Mouse (Mus musculus) telencephalon, adult 2 months (tissue): ENCODE results near the gene Npy4r.

Experiments
- DNase-seq: peaks from one replicate; pipeline ENCODE4 v3.0.0-alpha.2; 2011; ENCODE audit warnings: low read depth, low spot score

Npy4r gene

GRCm38 (mm10) chr14:34120016-34120910 is 32.0 kb downstream of the Npy4r start:
- no peak for DNase-seq

GRCm38 (mm10) chr14:34119046-34119723 is 33.1 kb downstream of the Npy4r start:
- no peak for DNase-seq

DNA sequence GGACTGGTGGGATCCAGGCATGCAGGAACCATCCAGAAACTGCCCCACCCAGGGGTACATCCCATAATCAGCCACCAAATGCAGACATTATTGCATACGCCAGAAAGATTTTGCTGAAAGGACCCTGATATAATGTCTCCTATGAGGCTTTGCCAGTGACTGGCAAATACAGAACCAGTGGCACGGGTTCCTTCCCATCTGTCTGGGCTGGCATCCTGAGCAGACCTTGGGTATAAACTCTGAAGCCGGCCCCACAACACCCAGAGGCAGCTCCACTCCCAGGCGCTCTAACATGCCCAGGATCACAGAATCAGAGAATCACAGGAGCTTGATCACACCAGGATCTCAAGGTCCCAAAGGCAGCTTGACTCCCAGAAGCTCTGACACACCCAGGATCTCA is 38.0 kb downstream of the Npy4r start:
- no peak for DNase-seq

DNA sequence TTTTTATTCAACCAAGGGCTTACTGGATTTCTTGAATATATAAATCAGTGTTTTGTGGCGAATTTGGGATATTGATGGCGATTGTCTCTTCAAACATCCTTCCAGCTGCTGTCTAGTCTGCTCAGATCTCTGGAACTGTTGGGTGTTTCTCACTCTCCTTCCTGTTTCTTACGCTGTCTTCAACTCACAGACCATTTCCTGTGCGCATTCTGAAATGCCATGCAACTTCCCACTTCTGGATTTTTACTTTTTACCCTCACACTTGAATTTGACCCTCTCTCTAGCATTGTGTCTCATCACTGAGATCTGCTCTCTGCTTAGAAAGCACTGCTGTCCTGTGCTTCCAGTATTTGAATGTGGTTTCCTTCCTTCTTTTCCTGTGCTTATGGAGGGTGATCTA is 44.7 kb downstream of the Npy4r start:
- no peak for DNase-seq

- no peak for DNase-seq
Measured at GRCm38 (mm10) chr14:34106389-34107062, 45.8 kb downstream of the Npy4r start.

DNA sequence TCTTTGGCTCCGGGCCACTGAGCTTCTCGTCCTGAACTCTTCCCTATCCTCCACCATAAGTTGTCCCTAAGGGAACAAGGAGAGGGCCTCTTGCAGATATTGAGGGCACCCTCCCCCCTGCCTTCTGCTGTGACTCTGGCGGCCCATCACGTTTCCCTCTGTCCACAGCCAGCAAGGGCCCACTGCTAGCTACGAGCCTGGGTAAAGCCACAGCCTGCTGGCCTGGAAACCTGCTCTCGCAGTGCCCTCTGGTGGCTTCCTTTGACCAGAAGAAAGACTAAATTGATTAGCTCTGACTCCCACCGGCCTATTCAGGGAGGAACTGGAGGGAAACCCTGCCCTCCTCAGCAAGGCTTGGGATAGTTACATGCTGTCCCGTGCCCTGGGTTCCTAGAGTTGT is 47.4 kb downstream of the Npy4r start:
- peak; percentile 2 for DNase-seq

GRCm38 (mm10) chr14:34103855-34104254 is 48.4 kb downstream of the Npy4r start:
- no peak for DNase-seq

DNA sequence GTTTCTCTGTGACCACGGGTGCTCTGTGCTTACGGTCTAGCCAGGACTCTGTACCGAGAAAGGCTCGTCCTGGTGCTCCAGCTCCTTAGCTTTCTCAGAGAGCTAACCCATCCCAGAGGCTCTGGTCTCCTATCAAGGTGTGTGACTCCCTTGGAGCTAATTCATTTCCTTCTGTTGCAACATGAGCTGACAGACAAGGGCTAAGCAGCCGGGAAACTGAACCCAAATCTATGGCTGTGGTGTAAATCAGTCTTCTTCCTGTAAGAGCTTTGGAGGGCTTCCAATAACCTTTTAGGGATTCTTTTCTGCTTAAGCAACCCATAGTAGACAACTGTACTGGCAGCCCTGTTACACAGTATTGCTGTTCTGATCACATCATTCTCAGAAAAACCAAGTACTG is 49.7 kb downstream of the Npy4r start, which contains the start of gene A630023A22Rik:
TSS of gene A630023A22Rik (minus strand) at position 154 of the 400 bp plus-strand sequence.
- no peak for DNase-seq

- no peak for DNase-seq
Measured at GRCm38 (mm10) chr14:34096161-34096560, 56.1 kb downstream of the Npy4r start.
